In genomic region chr13:78196236-78196796, GRCm38 (mm10) we compare ENCODE assay signal across 10 mouse cellular contexts. TPM values are rescaled to one million over a fixed set of nuclear protein-coding genes. Genes with fewer than 3 reads are reported as not detected.
DNase-seq lines count a peak whose midpoint lies in the region; ATAC-seq and TF ChIP-seq lines count a peak whose summit lies in the region.
"Had no signal": no experiment of that assay in that cellular context is flagged by ENCODE, and none has a peak within 500 bp of the region (broad histone marks: within the 10 kb centered on the region; RNA-seq: fewer than 3 reads in every experiment).

No protein-coding gene starts in this region.

- no peak for ATAC-seq in liver, embryonic 11.5 days (replicated peaks; ENCODE audit: low FRiP score)
- ATAC-seq in liver, postnatal 0 days = no peak
- no peak for ATAC-seq in hindbrain, embryonic 13.5 days (ENCODE audit: low FRiP score)
- no peak for ATAC-seq in stomach, embryonic 14.5 days (ENCODE audit: insufficient number of reproducible peaks, insufficient read depth, low FRiP score, low read depth)

- peak overlapping the region; percentile 35 for H3K4me2 ChIP-seq in liver, embryonic 11.5 days
- H3K4me2 ChIP-seq in liver, postnatal 0 days (ENCODE audit: low read depth, low read length) = no peak overlapping the region
- H3K4me2 ChIP-seq in hindbrain, embryonic 13.5 days = peak overlapping the region; percentile 74
- peak overlapping the region; percentile 60 for H3K4me2 ChIP-seq in stomach, embryonic 14.5 days (replicated peaks; ENCODE audit: low read depth, low read length)

- no peak for TF ChIP-seq EP300 in liver, postnatal 0 days (IDR thresholded peaks at IDR 0.05; ENCODE audit: low read depth)

- no peak overlapping the region for H3K27ac ChIP-seq in cerebellum, adult 2 months (ENCODE audit: insufficient read depth, low read length)
- H3K27ac ChIP-seq in liver, embryonic 11.5 days (ENCODE audit: low read depth, low read length) = no peak overlapping the region
- H3K27ac ChIP-seq in liver, postnatal 0 days (ENCODE audit: low read depth) = no peak overlapping the region
- peak overlapping the region; percentile 97 for H3K27ac ChIP-seq in hindbrain, embryonic 13.5 days
- H3K27ac ChIP-seq in stomach, embryonic 14.5 days (ENCODE audit: low read length) = peak overlapping the region; percentile 21; the same call in 1 of the 2 replicates

- H3K36me3 ChIP-seq in liver, embryonic 11.5 days (ENCODE audit: control insufficient read depth, insufficient read depth, low read length) = no peaks in the 10 kb centered on the region
- no peaks in the 10 kb centered on the region for H3K36me3 ChIP-seq in liver, postnatal 0 days (replicated peaks; ENCODE audit: insufficient read depth, low read length)
- peaks cover 12% of the 10 kb centered on the region for H3K36me3 ChIP-seq in hindbrain, embryonic 13.5 days
- H3K36me3 ChIP-seq in stomach, embryonic 14.5 days (ENCODE audit: control insufficient read depth, insufficient read depth, low read length) = peaks cover 8% of the 10 kb centered on the region; the same call in 1 of the 2 replicates
- H3K36me3 ChIP-seq: heart, embryonic 12.5 days had no signal

- TF ChIP-seq POLR2A in cerebellum, adult 2 months (IDR thresholded peaks at IDR 0.05; ENCODE audit: borderline replicate concordance, insufficient read depth, low read length) = no peak

- DNase-seq in cerebellum, adult 2 months = no peak
- no peak for DNase-seq in cerebellum, adult 11-12 months
- DNase-seq in liver, embryonic 11.5 days (ENCODE audit: low spot score) = no peak
- DNase-seq in liver, postnatal 0 days = no peak
- DNase-seq in adrenal gland, postnatal 36 days = no peak
- DNase-seq in cerebellum, postnatal 36 days = no peak

- no peak for TF ChIP-seq CTCF in cerebellum, adult 2 months (IDR thresholded peaks at IDR 0.05; ENCODE audit: borderline replicate concordance, insufficient read depth, low read depth, low read length)
- no peak for TF ChIP-seq CTCF in liver, postnatal 0 days (IDR thresholded peaks at IDR 0.05; ENCODE audit: low read depth)

- H3K27me3 ChIP-seq in cerebellum, adult 2 months (ENCODE audit: control insufficient read depth, insufficient read depth, low read length) = no peaks in the 10 kb centered on the region
- peaks cover 89% of the 10 kb centered on the region for H3K27me3 ChIP-seq in liver, embryonic 11.5 days (replicated peaks; ENCODE audit: control insufficient read depth, insufficient read depth, low read length)
- H3K27me3 ChIP-seq in liver, postnatal 0 days (ENCODE audit: insufficient read depth, low read length) = peaks cover 80% of the 10 kb centered on the region
- no peaks in the 10 kb centered on the region for H3K27me3 ChIP-seq in hindbrain, embryonic 13.5 days
- no peaks in the 10 kb centered on the region for H3K27me3 ChIP-seq in stomach, embryonic 14.5 days (ENCODE audit: control insufficient read depth, insufficient read depth, low read length)

- peak overlapping the region; percentile 46 for H3K4me3 ChIP-seq in cerebellum, adult 2 months (replicated peaks; ENCODE audit: insufficient read depth, low read depth, low read length)
- 0 out of 2 replicates have a peak overlapping the region, but pooled peaks have one; percentile 41 for H3K4me3 ChIP-seq in liver, embryonic 11.5 days (ENCODE audit: low read depth, low read length)
- H3K4me3 ChIP-seq in liver, postnatal 0 days (ENCODE audit: low read depth, low read length) = no peak overlapping the region
- peak overlapping the region; percentile 68 for H3K4me3 ChIP-seq in hindbrain, embryonic 13.5 days
- H3K4me3 ChIP-seq in stomach, embryonic 14.5 days (ENCODE audit: low read depth, low read length) = peak overlapping the region; percentile 81

- WGBS in cerebellum, adult 2 months = 61% methylated on average over 7 of the region's 7 CpGs
- 14% methylated on average over 7 of the region's 7 CpGs for WGBS in liver, embryonic 11.5 days
- WGBS in liver, postnatal 0 days (ENCODE audit: insufficient replicate concordance) = 19% methylated on average over 7 of the region's 7 CpGs
- 6% methylated on average over 7 of the region's 7 CpGs for WGBS in hindbrain, embryonic 13.5 days
- WGBS in stomach, embryonic 14.5 days = 24% methylated on average over 7 of the region's 7 CpGs

- H3K9ac ChIP-seq in liver, embryonic 11.5 days (ENCODE audit: low read depth, low read length) = no peak overlapping the region
- H3K9ac ChIP-seq in liver, postnatal 0 days (replicated peaks) = no peak overlapping the region
- H3K9ac ChIP-seq in hindbrain, embryonic 13.5 days = peak overlapping the region; percentile 99
- H3K9ac ChIP-seq in stomach, embryonic 14.5 days (replicated peaks; ENCODE audit: low read depth, low read length) = peak overlapping the region; percentile 80
- H3K9ac ChIP-seq: heart, embryonic 12.5 days had no signal

- H3K4me1 ChIP-seq in cerebellum, adult 2 months (ENCODE audit: control insufficient read depth, insufficient read depth, low read length) = no peaks in the 10 kb centered on the region
- no peaks in the 10 kb centered on the region; the same call in 1 of the 2 replicates for H3K4me1 ChIP-seq in liver, embryonic 11.5 days (replicated peaks; ENCODE audit: control insufficient read depth, insufficient read depth, low read length)
- peaks cover 3% of the 10 kb centered on the region; the same call in 1 of the 2 replicates for H3K4me1 ChIP-seq in liver, postnatal 0 days (ENCODE audit: insufficient read depth)
- peaks cover 24% of the 10 kb centered on the region for H3K4me1 ChIP-seq in hindbrain, embryonic 13.5 days (replicated peaks)
- H3K4me1 ChIP-seq in stomach, embryonic 14.5 days (ENCODE audit: control insufficient read depth, insufficient read depth, low read length) = peaks cover 4% of the 10 kb centered on the region; the same call in 1 of the 2 replicates

- H3K9me3 ChIP-seq in liver, embryonic 11.5 days (ENCODE audit: control insufficient read depth, low read length) = no peaks in the 10 kb centered on the region
- no peaks in the 10 kb centered on the region for H3K9me3 ChIP-seq in liver, postnatal 0 days (ENCODE audit: low read length)
- no peaks in the 10 kb centered on the region for H3K9me3 ChIP-seq in hindbrain, embryonic 13.5 days
- no peaks in the 10 kb centered on the region for H3K9me3 ChIP-seq in stomach, embryonic 14.5 days (ENCODE audit: control insufficient read depth, low read depth, low read length)
- H3K9me3 ChIP-seq: heart, embryonic 12.5 days had no signal

RNA-seq across cellular contexts. Expression of gene Nr2f1, which starts 3.2 kb away (rescaled TPM):
- polyA plus RNA-seq in cerebellum, adult 2 months (2012; rRNA removed) = 71.3 and 84.5 TPM in 2 replicates
- 6.1 and 6.5 TPM in 2 replicates for polyA plus RNA-seq in liver, embryonic 11.5 days (2014; fragmentation: Nextera tagmentation; extraction: Ambion mirVana)
- polyA plus RNA-seq in liver, postnatal 0 days (2015; fragmentation: Nextera tagmentation; extraction: Ambion mirVana) = 0.36 and 0.52 TPM in 2 replicates
- 68.9 and 71.3 TPM in 2 replicates for polyA plus RNA-seq in hindbrain, embryonic 13.5 days (2015; fragmentation: Nextera tagmentation; extraction: Ambion mirVana)
- 30.1 and 31.4 TPM in 2 replicates for polyA plus RNA-seq in stomach, embryonic 14.5 days (2014; fragmentation: Nextera tagmentation; extraction: Ambion mirVana)
- 10 to 100 TPM; 17.8 to 33.0 TPM for total RNA-seq in adrenal gland, postnatal 36 days (2021)
- total RNA-seq: megakaryocyte progenitor cell, adult 5-6 weeks had no signal

Comparison
In these comparisons a context has a peak if more than half of its experiments do, and no peak if none do; other contexts are left out.
1. H3K27ac ChIP-seq: peak in hindbrain, embryonic 13.5 days (single experiment) and stomach, embryonic 14.5 days (single experiment); none in cerebellum, adult 2 months (single experiment), liver, embryonic 11.5 days (single experiment) and liver, postnatal 0 days (single experiment).
2. H3K9ac ChIP-seq: peak in hindbrain, embryonic 13.5 days (single experiment) and stomach, embryonic 14.5 days (single experiment); none in liver, embryonic 11.5 days (single experiment) and liver, postnatal 0 days (single experiment).